Mouse (Mus musculus): ENCODE data around the gene Gba2.

- TF ChIP-seq CTCF (IDR thresholded peaks at IDR 0.05; ENCODE audit: borderline replicate concordance, insufficient read depth, low read length) (no peak), POLR2A (IDR thresholded peaks at IDR 0.05; ENCODE audit: low read depth, low read length) (no peak)
Observed at GRCm38 (mm10) chr4:43562769-43563600, 15.7 kb downstream of the Gba2 start.
